Mouse (Mus musculus) liver, postnatal 0 days (tissue): ENCODE results near the gene Rngtt. TPM values are rescaled to one million over a fixed set of nuclear protein-coding genes. Genes with fewer than 3 reads are reported as not detected.
A peak's percentile ranks its signal among the peaks of the same experiment; 100 is the strongest.

ENCODE experiments used
- ATAC-seq: fragments of 200-750 bp; cut with Nextera tagmentation; 2 replicates; pipeline ENCODE4 v1.8.0; 2017; ENCODE audit warnings: mild to moderate bottlenecking, moderate library complexity
- DNase-seq: peaks from one replicate; pipeline ENCODE4 v3.0.0-alpha.2; 2016
- H3K27ac ChIP-seq: fragments of 300-500 bp; sonication (generic); 2 replicates; pipeline ENCODE4 v1.5.1; 2014; ENCODE audit warnings: antibody characterized with exemption, moderate library complexity, mild to moderate bottlenecking, low read depth
- H3K27me3 ChIP-seq: fragments of 300-500 bp; sonication (generic); 2 replicates; pipeline ENCODE4 v1.6.1; 2014; ENCODE audit warnings: low read length, control low read depth, mixed read lengths; ENCODE audit not compliant: insufficient read depth
- H3K36me3 ChIP-seq: fragments of 300-500 bp; sonication (generic); replicated peaks from 2 replicates; pipeline ENCODE4 v1.6.1; 2014; ENCODE audit warnings: mild to moderate bottlenecking, control low read depth, low read length, moderate library complexity, mixed read lengths; ENCODE audit not compliant: insufficient read depth
- H3K4me1 ChIP-seq: fragments of 300-500 bp; sonication (generic); 2 replicates; pipeline ENCODE4 v1.6.1; 2014; ENCODE audit warnings: antibody characterized with exemption, mild to moderate bottlenecking, control low read depth; ENCODE audit not compliant: insufficient read depth
- H3K4me2 ChIP-seq: fragments of 300-500 bp; sonication (generic); 2 replicates; pipeline ENCODE4 v1.6.1; 2014; ENCODE audit warnings: low read depth, mild to moderate bottlenecking, low read length, moderate library complexity, mixed read lengths
- H3K4me3 ChIP-seq: fragments of 300-500 bp; sonication (generic); 2 replicates; pipeline ENCODE4 v1.5.1; 2014; ENCODE audit warnings: low read depth, low read length
- H3K9ac ChIP-seq: fragments of 300-500 bp; sonication (generic); replicated peaks from 2 replicates; pipeline ENCODE4 v1.6.1; 2014; ENCODE audit warnings: mild to moderate bottlenecking, moderate library complexity
- H3K9me3 ChIP-seq: fragments of 300-500 bp; sonication (generic); 2 replicates; pipeline ENCODE4 v1.6.1; 2016; ENCODE audit warnings: mild to moderate bottlenecking, control low read depth, low read length, mixed read lengths
- CTCF ChIP-seq: sonication (generic); IDR thresholded peaks from 2 replicates; pipeline ENCODE4 v1.5.1; 2016; ENCODE audit warnings: antibody characterized with exemption, low read depth
- EP300 ChIP-seq: IDR thresholded peaks from 2 replicates; pipeline ENCODE4 v1.6.1; 2016; ENCODE audit warnings: antibody characterized with exemption, low read depth, mild to moderate bottlenecking
- whole genome bisulfite sequencing: fragments of 180-500 bp; shearing (Covaris S2); extraction: QIAGEN DNeasy Blood & Tissue Kit; methylation state at CpG from one replicate; pipeline ENCODE4 v1.1.7; 2014; ENCODE audit not compliant: insufficient replicate concordance; 5-methylcytosine and 5-hydroxymethylcytosine counted together
- polyA plus RNA-seq: library from polyadenylated mRNA; unstranded; fragments of >200 nt; fragmentation: Nextera tagmentation; extraction: Ambion mirVana; gene quantifications from 2 replicates; pipeline ENCODE4 v1.2.1, GENCODE M21; 2015

Gene Rngtt
- polyA plus RNA-seq = 8.6 and 9.3 TPM in 2 replicates

DNA sequence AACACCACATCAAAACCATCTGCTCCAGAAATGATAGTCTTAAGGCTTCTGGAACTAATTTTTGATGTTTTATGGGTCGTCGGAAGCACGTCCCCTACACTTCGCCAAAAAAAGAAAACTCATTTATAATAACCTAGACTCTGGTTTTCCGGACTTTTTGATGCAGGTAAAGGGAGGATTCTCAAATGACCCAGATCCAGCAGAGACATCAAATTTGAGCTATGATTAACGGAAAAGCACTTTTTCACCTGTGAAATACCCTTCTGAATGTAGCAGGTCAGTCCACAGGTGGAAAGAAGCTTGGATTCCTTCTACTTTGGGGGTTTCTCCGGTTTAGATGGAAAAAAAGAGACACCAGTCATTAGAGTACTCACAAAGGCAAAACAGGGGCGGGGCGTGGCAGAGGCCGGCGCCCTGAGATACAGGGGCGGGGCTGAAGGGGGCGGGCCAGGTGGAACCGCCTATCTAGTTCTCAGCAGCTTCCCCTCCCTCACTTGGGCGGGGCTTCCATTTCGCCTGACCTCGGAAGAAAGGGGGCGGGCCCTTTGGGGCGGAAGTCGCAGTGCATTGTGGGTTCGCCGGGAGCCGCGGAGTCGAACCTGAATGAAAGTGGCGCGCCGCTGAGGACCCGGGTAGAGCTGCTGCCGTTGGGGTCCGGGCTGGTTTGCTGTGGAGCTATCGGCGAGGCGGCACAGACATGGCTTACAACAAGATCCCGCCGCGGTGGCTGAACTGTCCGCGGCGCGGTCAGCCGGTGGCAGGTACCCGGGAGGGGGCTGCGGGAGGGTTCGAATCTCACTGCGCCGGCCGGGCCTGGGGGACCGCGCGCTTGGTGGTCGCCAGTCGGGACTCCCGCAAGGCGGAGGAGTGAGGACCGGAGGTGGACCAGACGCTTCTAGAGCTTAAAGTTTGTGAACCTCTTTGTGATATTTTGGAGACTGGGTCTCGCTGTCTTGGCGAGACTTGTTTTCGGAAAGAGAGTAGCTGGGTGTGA is at the start of gene Rngtt:
Rngtt (plus strand) TSS at position 548 of the 994 bp plus-strand sequence.
- 5% methylated on average over 58 of the region's 60 CpGs for WGBS
- peak within 1 kb of the TSS; percentile 82 for H3K9ac ChIP-seq

DNA sequence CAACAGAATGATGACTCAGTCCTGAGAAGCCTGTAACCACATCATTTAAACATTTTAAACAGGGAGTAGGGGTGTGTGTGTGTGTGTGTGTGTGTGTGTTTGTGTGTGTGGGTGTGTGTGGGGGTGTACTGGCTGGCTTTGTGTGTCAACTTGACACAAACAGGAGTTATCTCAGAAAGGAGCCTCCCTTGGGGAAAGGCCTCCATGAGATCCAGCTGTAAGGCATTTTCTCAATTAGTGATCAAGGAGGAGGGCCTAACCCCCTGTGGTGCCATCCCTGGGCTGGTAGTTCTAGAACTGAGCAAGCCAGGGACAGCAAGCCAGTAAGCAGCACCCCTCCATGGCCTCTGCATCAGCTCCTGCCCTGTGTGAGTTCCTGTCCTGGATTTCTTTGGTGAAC is 49.8 kb upstream of the Rngtt start:
- peaks cover 16% of the 10 kb centered on the region for H3K4me1 ChIP-seq
- peak overlapping the region; percentile 79 for H3K27ac ChIP-seq
- no peaks in the 10 kb centered on the region for H3K36me3 ChIP-seq
- TF ChIP-seq EP300 = no peak
- TF ChIP-seq CTCF = no peak
- H3K27me3 ChIP-seq = no peaks in the 10 kb centered on the region
- no peaks in the 10 kb centered on the region for H3K9me3 ChIP-seq
- ATAC-seq (no peak), DNase-seq (no peak)
- no peak overlapping the region for H3K4me3 ChIP-seq
- H3K4me2 ChIP-seq = no peak overlapping the region
- no peak overlapping the region for H3K9ac ChIP-seq

More for the DNA sequence above, at the start of gene Rngtt:
- H3K4me3 ChIP-seq = peak within 1 kb of the TSS; percentile 91
- H3K9me3 ChIP-seq = no peaks in the 10 kb centered on the region
- H3K4me1 ChIP-seq = peaks cover 19% of the 10 kb centered on the region
- peak; percentile 100 for DNase-seq
- no peaks in the 10 kb centered on the region for H3K27me3 ChIP-seq
- ATAC-seq = peak; percentile 99
- no peak for TF ChIP-seq CTCF
- H3K36me3 ChIP-seq = 0 out of 2 replicates have a peak, but pooled peaks cover 6% of the 10 kb centered on the region
- peak within 1 kb of the TSS; percentile 79 for H3K4me2 ChIP-seq
- peak within 1 kb of the TSS; percentile 86 for H3K27ac ChIP-seq

GRCm38 (mm10) chr4:33261311-33261753 is 48.8 kb upstream of the Rngtt start:
- TF ChIP-seq EP300 = peak; percentile 85
- no peak for TF ChIP-seq CTCF
- Histone ChIP-seq H3K27ac (peak overlapping the region; percentile 79), H3K4me3 (no peak overlapping the region), H3K36me3 (no peaks in the 10 kb centered on the region), H3K27me3 (no peaks in the 10 kb centered on the region), H3K9me3 (no peaks in the 10 kb centered on the region), H3K4me2 (no peak overlapping the region), H3K9ac (no peak overlapping the region), H3K4me1 (peaks cover 16% of the 10 kb centered on the region)
- WGBS = 21% methylated on average over 7 of the region's 7 CpGs
- DNase-seq (peak; percentile 86), ATAC-seq (peak; percentile 89)

GRCm38 (mm10) chr4:33262897-33263296 is 47.2 kb upstream of the Rngtt start:
- no peak for TF ChIP-seq EP300
- TF ChIP-seq CTCF = no peak
- no peak overlapping the region for H3K27ac ChIP-seq
- DNase-seq (no peak), ATAC-seq (no peak)
- no peaks in the 10 kb centered on the region for H3K9me3 ChIP-seq
- no peak overlapping the region for H3K4me3 ChIP-seq
- no peaks in the 10 kb centered on the region for H3K36me3 ChIP-seq
- H3K27me3 ChIP-seq = no peaks in the 10 kb centered on the region
- 76% methylated on average over 1 of the region's 1 CpGs for WGBS
- no peak overlapping the region for H3K4me2 ChIP-seq
- H3K4me1 ChIP-seq = peaks cover 16% of the 10 kb centered on the region
- H3K9ac ChIP-seq = no peak overlapping the region

- no peak overlapping the region for H3K9ac ChIP-seq
- no peaks in the 10 kb centered on the region for H3K36me3 ChIP-seq
- H3K4me3 ChIP-seq = no peak overlapping the region
- DNase-seq (no peak), ATAC-seq (no peak)
- no peak overlapping the region for H3K4me2 ChIP-seq
- TF ChIP-seq EP300 (no peak), CTCF (no peak)
- 65% methylated on average over 11 of the region's 11 CpGs for WGBS
- H3K9me3 ChIP-seq = no peaks in the 10 kb centered on the region
- no peak overlapping the region for H3K27ac ChIP-seq
- H3K4me1 ChIP-seq = peaks cover 7% of the 10 kb centered on the region; the same call in 1 of the 2 replicates
- no peaks in the 10 kb centered on the region for H3K27me3 ChIP-seq
These were observed 45.0 kb upstream of the Rngtt start for GRCm38 (mm10) chr4:33264979-33265726.
